Mouse (Mus musculus) megakaryocyte progenitor cell, adult 5-6 weeks (primary cell): ENCODE data around the gene Mapk9. TPM values are rescaled to one million over a fixed set of nuclear protein-coding genes. Genes with fewer than 3 reads are reported as not detected.

Experiments
- total RNA-seq, 2 experiments: library from RNA; stranded (forward) in 1 of 2; stranded (reverse) in 1 of 2; fragments of 157-497, 149-512 nt in 1 of 2; fragments of 200-1000 nt in 1 of 2; gene quantifications; 2 replicates each; pipeline versions ENCODE4 v1.2.3 to v1.2.4; 2015 to 2017

Gene Mapk9
- total RNA-seq, 2 experiments from 2014 or later, result 31.1 to 40.2 TPM

Other genes starting within 250 kb of the Mapk9 start
- 0.02 and 0.07 TPM in 2 replicates for gene Flt4, start 237.5 kb upstream of the Mapk9 start, total RNA-seq (2015)
- gene Flt4, start 237.5 kb upstream of the Mapk9 start, total RNA-seq (2017), result 0.17 and 0.24 TPM in 2 replicates
- gene Scgb3a1, start 183.1 kb upstream of the Mapk9 start, total RNA-seq (2015), result not detected in 2 replicates
- gene Scgb3a1, start 183.1 kb upstream of the Mapk9 start, total RNA-seq (2017), result not detected in 2 replicates
- gene Cnot6, start 134.0 kb upstream of the Mapk9 start, total RNA-seq (2015), result 78.8 and 89.8 TPM in 2 replicates
- 52.2 and 59.1 TPM in 2 replicates for gene Cnot6, start 134.0 kb upstream of the Mapk9 start, total RNA-seq (2017)
- 0.24 and 0.39 TPM in 2 replicates for gene Gfpt2, start 52.6 kb upstream of the Mapk9 start, total RNA-seq (2015)
- gene Gfpt2, start 52.6 kb upstream of the Mapk9 start, total RNA-seq (2017), result 0.37 TPM in 1 of 2 replicates, not detected in the other
- gene Rasgef1c, start 55.1 kb downstream of the Mapk9 start, total RNA-seq (2015), result 0.15 and 0.17 TPM in 2 replicates
- 0.12 and 0.30 TPM in 2 replicates for gene Rasgef1c, start 55.1 kb downstream of the Mapk9 start, total RNA-seq (2017)
- gene Rnf130, start 178.6 kb downstream of the Mapk9 start, total RNA-seq (2015), result 256 and 262 TPM in 2 replicates
- 224 and 237 TPM in 2 replicates for gene Rnf130, start 178.6 kb downstream of the Mapk9 start, total RNA-seq (2017)